Mouse (Mus musculus): ENCODE results near the gene Slc8a2. TPM values are rescaled to one million over a fixed set of nuclear protein-coding genes. Genes with fewer than 3 reads are reported as not detected.

The Slc8a2 gene
- polyA plus RNA-seq (2016; fragmentation: Nextera tagmentation; extraction: Ambion mirVana) = 0.49 and 0.55 TPM in 2 replicates

GRCm38 (mm10) chr7:16129421-16129845, at the start of gene Slc8a2:
Gene Slc8a2 (plus strand): TSS chr7:16129826.
- peak within 1 kb of the TSS; percentile 81 for H3K9ac ChIP-seq
- H3K4me1 ChIP-seq = peaks cover 33% of the 10 kb centered on the region
- WGBS = 0% methylated on average over 12 of the region's 12 CpGs
- H3K4me3 ChIP-seq = peak within 1 kb of the TSS; percentile 72
- H3K36me3 ChIP-seq = peaks cover 27% of the 10 kb centered on the region
- H3K9me3 ChIP-seq = no peaks in the 10 kb centered on the region
- H3K27me3 ChIP-seq = no peaks in the 10 kb centered on the region
- peak within 1 kb of the TSS; percentile 90 for H3K4me2 ChIP-seq (replicated peaks)
- H3K27ac ChIP-seq = peak within 1 kb of the TSS; percentile 86
- peak; percentile 72 for ATAC-seq (ENCODE audit: insufficient number of reproducible peaks, insufficient read depth, low FRiP score, low TSS enrichment)

GRCm38 (mm10) chr7:16079947-16080346, 49.7 kb upstream of the Slc8a2 start:
- H3K9me3 ChIP-seq = no peaks in the 10 kb centered on the region
- H3K27ac ChIP-seq = no peak overlapping the region
- no peak overlapping the region for H3K4me3 ChIP-seq
- no peak overlapping the region for H3K4me2 ChIP-seq (replicated peaks)
- H3K4me1 ChIP-seq = no peaks in the 10 kb centered on the region
- 70% methylated on average over 1 of the region's 1 CpGs for WGBS
- H3K27me3 ChIP-seq = peaks cover 3% of the 10 kb centered on the region; the same call in 1 of the 2 replicates
- no peaks in the 10 kb centered on the region for H3K36me3 ChIP-seq
- no peak overlapping the region for H3K9ac ChIP-seq
- ATAC-seq (ENCODE audit: insufficient number of reproducible peaks, insufficient read depth, low FRiP score, low TSS enrichment) = no peak

GRCm38 (mm10) chr7:16080581-16080980, 49.0 kb upstream of the Slc8a2 start:
- 76% methylated on average over 4 of the region's 4 CpGs for WGBS
- Histone ChIP-seq H3K36me3 (no peaks in the 10 kb centered on the region), H3K9ac (no peak overlapping the region), H3K4me3 (no peak overlapping the region), H3K27ac (no peak overlapping the region), H3K27me3 (peaks cover 3% of the 10 kb centered on the region; the same call in 1 of the 2 replicates), H3K4me2 (replicated peaks) (no peak overlapping the region), H3K9me3 (no peaks in the 10 kb centered on the region), H3K4me1 (no peaks in the 10 kb centered on the region)
- no peak for ATAC-seq (ENCODE audit: insufficient number of reproducible peaks, insufficient read depth, low FRiP score, low TSS enrichment)

GRCm38 (mm10) chr7:16083361-16083760, 46.3 kb upstream of the Slc8a2 start:
- Histone ChIP-seq H3K36me3 (no peaks in the 10 kb centered on the region), H3K9me3 (no peaks in the 10 kb centered on the region), H3K4me1 (no peaks in the 10 kb centered on the region), H3K27ac (no peak overlapping the region), H3K9ac (no peak overlapping the region), H3K4me2 (replicated peaks) (no peak overlapping the region), H3K4me3 (no peak overlapping the region), H3K27me3 (0 out of 2 replicates have a peak, but pooled peaks cover 3% of the 10 kb centered on the region)
- no peak for ATAC-seq (ENCODE audit: insufficient number of reproducible peaks, insufficient read depth, low FRiP score, low TSS enrichment)
- WGBS = 63% methylated on average over 4 of the region's 4 CpGs

- no peak overlapping the region for H3K4me3 ChIP-seq
- H3K27ac ChIP-seq = no peak overlapping the region
- no peak for ATAC-seq (ENCODE audit: insufficient number of reproducible peaks, insufficient read depth, low FRiP score, low TSS enrichment)
- 0 out of 2 replicates have a peak, but pooled peaks cover 3% of the 10 kb centered on the region for H3K27me3 ChIP-seq
- H3K4me1 ChIP-seq = no peaks in the 10 kb centered on the region
- H3K9me3 ChIP-seq = no peaks in the 10 kb centered on the region
- no peak overlapping the region for H3K4me2 ChIP-seq (replicated peaks)
- H3K9ac ChIP-seq = no peak overlapping the region
- 79% methylated on average over 2 of the region's 2 CpGs for WGBS
- H3K36me3 ChIP-seq = no peaks in the 10 kb centered on the region
These were observed 42.0 kb upstream of the Slc8a2 start for GRCm38 (mm10) chr7:16087587-16087986.

GRCm38 (mm10) chr7:16094592-16094991, 35.0 kb upstream of the Slc8a2 start:
- Histone ChIP-seq H3K4me1 (peaks cover 9% of the 10 kb centered on the region), H3K9ac (no peak overlapping the region), H3K4me3 (no peak overlapping the region), H3K36me3 (no peaks in the 10 kb centered on the region), H3K4me2 (replicated peaks) (no peak overlapping the region), H3K27me3 (no peaks in the 10 kb centered on the region), H3K9me3 (no peaks in the 10 kb centered on the region), H3K27ac (no peak overlapping the region)
- ATAC-seq (ENCODE audit: insufficient number of reproducible peaks, insufficient read depth, low FRiP score, low TSS enrichment) = no peak
- WGBS = 73% methylated on average over 3 of the region's 3 CpGs

DNA sequence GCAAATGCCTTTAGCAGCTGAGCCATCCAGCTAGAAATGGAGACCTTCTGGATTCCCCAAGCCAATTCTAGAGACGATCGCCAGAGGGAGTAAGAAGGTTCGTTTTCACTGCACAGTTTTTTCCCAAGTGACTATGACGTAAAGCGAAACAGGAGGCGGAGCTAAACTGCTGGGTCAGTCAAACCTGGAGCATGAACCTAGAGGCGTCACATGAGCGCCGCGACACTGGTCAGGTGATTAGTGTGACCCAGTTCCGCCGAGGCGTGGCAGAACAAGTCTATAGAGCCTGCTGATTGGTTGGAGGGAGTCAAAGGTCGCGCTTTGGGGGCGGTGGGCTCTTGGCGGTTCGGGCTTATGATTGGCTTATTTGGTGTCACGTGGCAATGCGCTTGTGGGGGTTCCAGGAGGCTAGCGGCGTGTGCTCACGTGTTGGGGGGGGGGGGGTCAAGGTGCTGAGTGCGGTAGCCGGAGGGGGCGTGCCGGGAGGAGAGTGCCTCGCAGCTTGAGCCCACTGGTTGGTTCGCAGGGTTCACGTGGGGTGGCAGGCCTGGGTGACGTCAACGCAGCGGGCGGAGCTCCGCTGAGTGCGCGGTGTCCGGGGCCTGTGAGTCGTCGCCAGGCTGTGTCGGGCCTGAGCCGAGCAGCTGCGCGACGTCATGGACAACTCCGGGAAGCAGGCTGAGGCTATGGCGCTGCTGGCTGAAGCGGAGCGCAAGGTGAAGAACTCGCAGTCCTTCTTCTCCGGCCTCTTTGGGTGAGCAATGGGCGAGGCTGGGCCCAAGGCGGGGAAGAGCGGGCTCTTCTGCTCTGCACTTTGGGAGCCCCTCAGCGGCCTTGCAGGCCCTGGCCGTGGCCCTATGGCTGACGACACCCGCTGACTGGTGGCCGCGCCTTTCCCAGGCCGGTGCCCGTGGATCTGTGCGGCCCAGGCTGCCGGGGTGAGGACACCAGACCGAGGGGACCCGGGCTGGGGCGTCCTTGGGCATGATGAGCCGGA, 31.3 kb upstream of the Slc8a2 start, which contains the start of gene Napa:
TSS of gene Napa (plus strand) at position 438 of the 997 bp plus-strand sequence.
- H3K4me3 ChIP-seq = peak within 1 kb of the TSS; percentile 100
- peaks cover 25% of the 10 kb centered on the region for H3K4me1 ChIP-seq
- no peaks in the 10 kb centered on the region for H3K27me3 ChIP-seq
- H3K9me3 ChIP-seq = no peaks in the 10 kb centered on the region
- peak within 1 kb of the TSS; percentile 99 for H3K9ac ChIP-seq
- peak within 1 kb of the TSS; percentile 67 for H3K27ac ChIP-seq
- H3K4me2 ChIP-seq (replicated peaks) = peak within 1 kb of the TSS; percentile 94
- WGBS = under 1% methylated on average over 68 of the region's 68 CpGs
- peak; percentile 98 for ATAC-seq (ENCODE audit: insufficient number of reproducible peaks, insufficient read depth, low FRiP score, low TSS enrichment)
- peaks cover 20% of the 10 kb centered on the region for H3K36me3 ChIP-seq

- Histone ChIP-seq H3K9me3 (no peaks in the 10 kb centered on the region), H3K4me2 (replicated peaks) (peak overlapping the region; percentile 94), H3K4me3 (peak overlapping the region; percentile 100), H3K4me1 (peaks cover 25% of the 10 kb centered on the region), H3K9ac (peak overlapping the region; percentile 99), H3K36me3 (peaks cover 20% of the 10 kb centered on the region), H3K27ac (no peak overlapping the region), H3K27me3 (no peaks in the 10 kb centered on the region)
- 81% methylated on average over 4 of the region's 4 CpGs for WGBS
- ATAC-seq (ENCODE audit: insufficient number of reproducible peaks, insufficient read depth, low FRiP score, low TSS enrichment) = no peak
These were observed 29.7 kb upstream of the Slc8a2 start for GRCm38 (mm10) chr7:16099901-16100300.

DNA sequence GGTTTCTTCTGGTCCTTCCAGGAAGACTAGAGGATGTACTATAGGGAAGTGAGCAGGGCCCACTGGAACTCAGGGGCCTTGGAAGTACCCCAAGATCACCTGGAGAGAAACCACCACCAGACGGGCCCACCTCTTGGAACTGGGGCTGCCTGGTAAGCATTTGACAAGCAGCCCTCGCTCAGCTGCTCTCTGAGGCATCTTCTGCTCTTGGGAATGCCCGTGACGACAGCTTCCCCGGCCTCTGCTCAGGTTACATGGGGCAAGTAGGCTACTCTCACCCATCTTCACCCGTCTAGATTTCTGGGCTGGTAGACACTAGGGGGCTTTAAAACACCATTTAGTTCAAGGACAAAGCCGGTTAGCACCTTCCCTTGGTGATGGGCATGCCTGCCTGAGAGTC, 28.5 kb upstream of the Slc8a2 start:
- Histone ChIP-seq H3K36me3 (peaks cover 25% of the 10 kb centered on the region), H3K4me2 (replicated peaks) (no peak overlapping the region), H3K27me3 (no peaks in the 10 kb centered on the region), H3K9ac (0 out of 2 replicates have a peak overlapping the region, but pooled peaks have one; percentile 0), H3K4me3 (no peak overlapping the region), H3K4me1 (peaks cover 25% of the 10 kb centered on the region), H3K27ac (no peak overlapping the region), H3K9me3 (no peaks in the 10 kb centered on the region)
- no peak for ATAC-seq (ENCODE audit: insufficient number of reproducible peaks, insufficient read depth, low FRiP score, low TSS enrichment)
- 71% methylated on average over 7 of the region's 7 CpGs for WGBS

DNA sequence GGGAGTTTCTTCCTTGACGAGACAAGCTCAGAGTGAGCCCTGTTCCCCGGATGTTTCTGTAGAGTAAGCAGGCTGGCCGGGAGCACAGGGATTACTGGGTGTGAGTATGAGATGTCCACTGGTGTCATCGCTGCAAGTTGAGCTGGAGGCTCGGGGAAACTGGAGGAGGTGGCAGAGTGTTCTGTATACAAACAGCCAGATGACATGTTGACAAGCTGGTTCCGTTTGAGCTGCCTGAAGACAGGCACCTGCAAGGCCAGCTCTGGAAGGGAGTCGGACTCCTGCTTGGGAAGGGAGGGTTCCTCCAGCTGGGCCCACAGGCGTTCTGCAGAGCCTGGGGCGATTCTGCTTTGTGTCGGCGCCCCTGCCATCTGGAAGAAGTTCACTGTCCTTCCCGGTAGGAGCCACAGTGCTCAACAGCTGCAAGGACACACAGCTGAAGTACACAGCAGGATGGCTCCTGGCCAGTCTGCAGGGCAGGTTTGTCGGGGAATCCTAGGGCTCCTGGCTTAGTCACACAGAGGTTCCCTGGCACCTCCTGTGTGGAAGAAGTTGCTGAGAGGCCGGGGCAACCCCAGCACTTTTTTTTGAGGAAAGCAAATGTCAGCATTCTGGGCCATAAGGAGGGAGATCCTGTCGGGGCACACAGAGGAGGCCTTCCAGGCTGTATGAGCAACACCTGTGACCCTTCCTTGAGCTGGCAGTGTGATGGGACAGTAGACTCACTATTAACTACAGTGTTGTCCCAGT, 27.7 kb upstream of the Slc8a2 start:
- ATAC-seq (ENCODE audit: insufficient number of reproducible peaks, insufficient read depth, low FRiP score, low TSS enrichment) = no peak
- Histone ChIP-seq H3K9ac (no peak overlapping the region), H3K27ac (no peak overlapping the region), H3K9me3 (no peaks in the 10 kb centered on the region), H3K27me3 (no peaks in the 10 kb centered on the region), H3K4me1 (peaks cover 25% of the 10 kb centered on the region), H3K4me2 (replicated peaks) (no peak overlapping the region), H3K36me3 (peaks cover 25% of the 10 kb centered on the region), H3K4me3 (no peak overlapping the region)
- WGBS = 73% methylated on average over 15 of the region's 15 CpGs

DNA sequence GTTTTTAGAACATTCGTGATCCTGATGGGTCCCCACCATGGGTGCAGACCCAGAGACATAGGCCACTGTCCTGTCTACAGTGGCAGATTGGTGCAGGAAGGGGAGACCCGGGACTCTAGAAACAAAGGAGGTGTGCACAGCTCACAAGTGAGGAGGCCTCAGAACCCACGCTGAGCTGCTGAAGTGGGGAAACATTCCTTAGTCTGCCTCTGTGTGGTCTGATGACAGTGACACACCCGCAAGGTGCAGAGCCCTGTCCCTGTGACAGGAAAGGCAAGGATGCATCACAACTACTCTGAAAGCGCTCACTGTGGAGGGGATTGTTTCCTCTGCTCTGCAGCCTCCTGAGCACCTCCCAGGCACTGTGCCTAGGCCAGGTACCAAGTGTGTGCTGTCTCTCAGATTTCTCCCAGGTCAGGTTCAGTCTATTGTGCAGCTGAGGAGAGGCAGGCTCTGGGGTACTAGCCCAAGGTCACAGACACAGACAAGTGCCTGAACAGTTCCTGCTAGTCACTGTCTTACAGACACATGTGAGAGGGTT, 26.9 kb upstream of the Slc8a2 start:
- H3K4me1 ChIP-seq = peaks cover 21% of the 10 kb centered on the region
- H3K36me3 ChIP-seq = peaks cover 34% of the 10 kb centered on the region
- 89% methylated on average over 5 of the region's 5 CpGs for WGBS
- H3K27ac ChIP-seq = no peak overlapping the region
- ATAC-seq (ENCODE audit: insufficient number of reproducible peaks, insufficient read depth, low FRiP score, low TSS enrichment) = no peak
- no peak overlapping the region for H3K9ac ChIP-seq
- H3K4me2 ChIP-seq (replicated peaks) = no peak overlapping the region
- no peaks in the 10 kb centered on the region for H3K27me3 ChIP-seq
- no peaks in the 10 kb centered on the region for H3K9me3 ChIP-seq
- no peak overlapping the region for H3K4me3 ChIP-seq

All from embryonic facial prominence, embryonic 12.5 days (tissue).